Mouse (Mus musculus) neural tube, embryonic 11.5 days (tissue): ENCODE results near the gene Gm20388. TPM values are rescaled to one million over a fixed set of nuclear protein-coding genes. Genes with fewer than 3 reads are reported as not detected.
A peak's percentile ranks its signal among the peaks of the same experiment; 100 is the strongest.

ENCODE experiments used
- ATAC-seq: fragments of 200-750 bp; cut with Nextera tagmentation; 2 replicates; pipeline ENCODE4 v1.8.0; 2017; ENCODE audit warnings: moderate number of reproducible peaks, mild to moderate bottlenecking, moderate TSS enrichment, moderate library complexity; ENCODE audit not compliant: insufficient read depth, low FRiP score, low TSS enrichment
- DNase-seq: peaks from one replicate; pipeline ENCODE4 v3.0.0-alpha.2; 2015; ENCODE audit warnings: low spot score
- H3K27ac ChIP-seq: fragments of 300-500 bp; sonication (generic); 2 replicates; pipeline ENCODE4 v1.5.1; 2014; ENCODE audit warnings: low read depth, mild to moderate bottlenecking, low read length
- H3K27me3 ChIP-seq: fragments of 300-500 bp; sonication (generic); 2 replicates; pipeline ENCODE4 v1.6.1; 2014; ENCODE audit warnings: mild to moderate bottlenecking, low read length, mixed read lengths; ENCODE audit not compliant: control insufficient read depth, insufficient read depth
- H3K36me3 ChIP-seq: fragments of 300-500 bp; sonication (generic); 2 replicates; pipeline ENCODE4 v1.6.1; 2014; ENCODE audit warnings: mild to moderate bottlenecking, low read length, moderate library complexity, mixed read lengths; ENCODE audit not compliant: control insufficient read depth, insufficient read depth
- H3K4me1 ChIP-seq: fragments of 300-500 bp; sonication (generic); 2 replicates; pipeline ENCODE4 v1.6.1; 2014; ENCODE audit warnings: low read length, mixed read lengths; ENCODE audit not compliant: control insufficient read depth, insufficient read depth
- H3K4me2 ChIP-seq: fragments of 300-500 bp; sonication (generic); 2 replicates; pipeline ENCODE4 v1.6.1; 2014; ENCODE audit warnings: low read depth, mild to moderate bottlenecking, moderate library complexity
- H3K4me3 ChIP-seq: fragments of 300-500 bp; sonication (generic); 2 replicates; pipeline ENCODE4 v1.5.1; 2014; ENCODE audit warnings: low read depth, low read length
- H3K9ac ChIP-seq: fragments of 300-500 bp; sonication (generic); 2 replicates; pipeline ENCODE4 v1.6.1; 2014; ENCODE audit warnings: mild to moderate bottlenecking, low read length
- H3K9me3 ChIP-seq: fragments of 300-500 bp; sonication (generic); 2 replicates; pipeline ENCODE4 v1.6.1; 2016; ENCODE audit warnings: low read length; ENCODE audit not compliant: control insufficient read depth
- WGBS: fragments of 180-500 bp; shearing (Covaris S2); extraction: QIAGEN DNeasy Blood & Tissue Kit; methylation state at CpG from one replicate; pipeline ENCODE4 v1.1.7; 2014; 5-methylcytosine and 5-hydroxymethylcytosine counted together
- polyA plus RNA-seq: library from polyadenylated mRNA; unstranded; fragments of >200 nt; fragmentation: Nextera tagmentation; extraction: Ambion mirVana; gene quantifications from 2 replicates; pipeline ENCODE4 v1.2.1, GENCODE M21; 2014

Gene Gm20388
- polyA plus RNA-seq, 1 experiment from 2014 or later = not detected

GRCm38 (mm10) chr8:122670718-122671117 lies 2760.1 kb downstream of the Gm20388 start:
- H3K9me3 ChIP-seq = no peaks in the 10 kb centered on the region
- ATAC-seq = no peak
- no peak overlapping the region for H3K27ac ChIP-seq
- H3K27me3 ChIP-seq = 0 out of 2 replicates have a peak, but pooled peaks cover 7% of the 10 kb centered on the region
- H3K4me3 ChIP-seq = no peak overlapping the region
- 67% methylated on average over 3 of the region's 3 CpGs for WGBS
- no peak overlapping the region for H3K4me2 ChIP-seq
- no peak overlapping the region for H3K9ac ChIP-seq
- no peaks in the 10 kb centered on the region for H3K36me3 ChIP-seq
- H3K4me1 ChIP-seq = peaks cover 10% of the 10 kb centered on the region
- no peak for DNase-seq

GRCm38 (mm10) chr8:122671894-122672293 lies 2761.3 kb downstream of the Gm20388 start:
- no peak overlapping the region for H3K4me2 ChIP-seq
- DNase-seq (no peak), ATAC-seq (no peak)
- H3K27ac ChIP-seq = no peak overlapping the region
- no peaks in the 10 kb centered on the region for H3K9me3 ChIP-seq
- no peak overlapping the region for H3K9ac ChIP-seq
- 72% methylated on average over 6 of the region's 6 CpGs for WGBS
- peaks cover 16% of the 10 kb centered on the region; the same call in 1 of the 2 replicates for H3K27me3 ChIP-seq
- no peak overlapping the region for H3K4me3 ChIP-seq
- H3K4me1 ChIP-seq = peaks cover 8% of the 10 kb centered on the region; the same call in 1 of the 2 replicates
- H3K36me3 ChIP-seq = no peaks in the 10 kb centered on the region

GRCm38 (mm10) chr8:122673989-122674388 lies 2763.3 kb downstream of the Gm20388 start:
- Histone ChIP-seq H3K27ac (no peak overlapping the region), H3K4me2 (no peak overlapping the region), H3K36me3 (no peaks in the 10 kb centered on the region), H3K4me3 (no peak overlapping the region), H3K9me3 (no peaks in the 10 kb centered on the region), H3K9ac (no peak overlapping the region), H3K27me3 (peaks cover 29% of the 10 kb centered on the region), H3K4me1 (peaks cover 15% of the 10 kb centered on the region)
- WGBS = 78% methylated on average over 12 of the region's 12 CpGs
- no peak for ATAC-seq
- no peak for DNase-seq

- ATAC-seq (no peak), DNase-seq (no peak)
- Histone ChIP-seq H3K4me3 (no peak overlapping the region), H3K36me3 (no peaks in the 10 kb centered on the region), H3K27ac (no peak overlapping the region), H3K4me2 (no peak overlapping the region), H3K9ac (no peak overlapping the region), H3K9me3 (no peaks in the 10 kb centered on the region), H3K4me1 (peaks cover 12% of the 10 kb centered on the region), H3K27me3 (peaks cover 36% of the 10 kb centered on the region)
- 40% methylated on average over 7 of the region's 7 CpGs for WGBS
Observed at GRCm38 (mm10) chr8:122674999-122675398, 2764.4 kb downstream of the Gm20388 start.

- H3K4me3 ChIP-seq = peak overlapping the region; percentile 74
- peaks cover 10% of the 10 kb centered on the region for H3K4me1 ChIP-seq
- no peaks in the 10 kb centered on the region for H3K9me3 ChIP-seq
- peaks cover 41% of the 10 kb centered on the region for H3K27me3 ChIP-seq
- H3K4me2 ChIP-seq = peak overlapping the region; percentile 92
- no peak overlapping the region for H3K27ac ChIP-seq
- H3K9ac ChIP-seq = no peak overlapping the region
- 85% methylated on average over 17 of the region's 17 CpGs for WGBS
- H3K36me3 ChIP-seq = no peaks in the 10 kb centered on the region
- no peak for DNase-seq
- ATAC-seq = no peak
Observed at GRCm38 (mm10) chr8:122675596-122676420, 2765.2 kb downstream of the Gm20388 start.

- Histone ChIP-seq H3K4me2 (peak overlapping the region; percentile 92), H3K4me3 (peak overlapping the region; percentile 74), H3K9me3 (no peaks in the 10 kb centered on the region), H3K27me3 (peaks cover 40% of the 10 kb centered on the region), H3K9ac (peak overlapping the region; percentile 86), H3K27ac (peak overlapping the region; percentile 69), H3K36me3 (no peaks in the 10 kb centered on the region), H3K4me1 (peaks cover 10% of the 10 kb centered on the region)
- DNase-seq (peak; percentile 61), ATAC-seq (peak; percentile 49)
- 15% methylated on average over 16 of the region's 16 CpGs for WGBS
Observed at GRCm38 (mm10) chr8:122676621-122677480, 2766.2 kb downstream of the Gm20388 start.

- peak overlapping the region; percentile 86 for H3K9ac ChIP-seq
- no peaks in the 10 kb centered on the region for H3K9me3 ChIP-seq
- H3K27me3 ChIP-seq = peaks cover 40% of the 10 kb centered on the region
- ATAC-seq (no peak), DNase-seq (peak; percentile 47)
- peaks cover 10% of the 10 kb centered on the region; the same call in 1 of the 2 replicates for H3K4me1 ChIP-seq
- peak overlapping the region; percentile 69 for H3K27ac ChIP-seq
- H3K36me3 ChIP-seq = no peaks in the 10 kb centered on the region
- peak overlapping the region; percentile 92 for H3K4me2 ChIP-seq
- WGBS = under 1% methylated on average over 34 of the region's 35 CpGs
- peak overlapping the region; percentile 74 for H3K4me3 ChIP-seq
Observed at GRCm38 (mm10) chr8:122677481-122678021, 2766.9 kb downstream of the Gm20388 start.

DNA sequence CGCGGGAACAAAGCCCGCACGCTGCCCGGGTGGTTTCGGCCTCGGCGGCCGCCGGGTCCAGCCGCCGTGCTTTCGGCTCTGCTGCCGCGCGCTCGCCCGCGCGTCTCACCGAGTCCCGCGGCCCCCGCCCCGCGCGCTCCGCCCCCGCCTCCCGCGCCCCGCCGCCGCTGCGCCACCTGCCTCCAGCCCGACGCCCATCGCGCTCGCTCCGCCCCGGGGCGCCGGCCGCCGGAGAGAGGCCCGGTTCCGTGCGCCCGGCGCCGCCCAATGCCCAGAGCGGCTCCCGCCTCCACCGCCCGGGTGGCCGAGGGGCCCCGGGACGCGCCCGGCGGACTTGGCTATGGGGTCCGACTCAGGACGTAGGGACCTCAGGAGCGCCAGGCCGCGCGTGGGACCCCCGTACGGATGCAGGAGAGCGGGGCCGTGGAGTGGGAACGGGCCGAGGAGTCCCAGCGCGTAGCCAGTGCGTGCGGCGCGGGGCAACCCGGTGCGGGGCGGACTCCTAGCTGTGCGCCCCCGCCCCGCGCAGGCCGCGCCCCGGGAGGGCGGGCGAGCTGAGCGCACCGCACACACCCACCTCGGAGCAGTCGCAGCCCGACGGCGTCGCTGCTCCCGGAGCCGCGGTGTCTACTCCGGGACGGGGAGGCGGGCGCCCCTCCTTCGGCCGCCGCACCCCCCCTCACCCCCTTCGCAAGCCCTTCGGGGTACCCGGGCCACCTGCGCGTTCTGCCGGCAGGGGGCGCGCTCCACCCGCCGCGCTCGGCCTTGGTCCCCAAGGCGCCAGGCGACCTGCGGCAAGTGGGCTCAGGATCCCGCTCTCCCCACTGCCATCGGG lies 2767.6 kb downstream of the Gm20388 start:
- H3K4me1 ChIP-seq = peaks cover 10% of the 10 kb centered on the region; the same call in 1 of the 2 replicates

More for the DNA sequence above, 2767.6 kb downstream of the Gm20388 start:
- DNase-seq (peak; percentile 89), ATAC-seq (peak; percentile 82)
- under 1% methylated on average over 98 of the region's 127 CpGs for WGBS
- Histone ChIP-seq H3K9me3 (no peaks in the 10 kb centered on the region), H3K27me3 (peaks cover 40% of the 10 kb centered on the region), H3K27ac (peak overlapping the region; percentile 69), H3K4me2 (peak overlapping the region; percentile 92), H3K4me3 (peak overlapping the region; percentile 74), H3K36me3 (no peaks in the 10 kb centered on the region), H3K9ac (peak overlapping the region; percentile 86)
